Mouse (Mus musculus): ENCODE data around the gene Smcr8.
"Not testable (repeated sequence)": the region's sequence is repeated elsewhere in the genome, so short reads cannot be mapped to it uniquely, and the experiment has no call there.

The Smcr8 gene

GRCm38 (mm10) chr11:60784179-60784922, 7.0 kb downstream of the Smcr8 start:
- DNase-seq, result no peak

GRCm38 (mm10) chr11:60787595-60787994, 10.3 kb downstream of the Smcr8 start:
- no peak for DNase-seq

DNA sequence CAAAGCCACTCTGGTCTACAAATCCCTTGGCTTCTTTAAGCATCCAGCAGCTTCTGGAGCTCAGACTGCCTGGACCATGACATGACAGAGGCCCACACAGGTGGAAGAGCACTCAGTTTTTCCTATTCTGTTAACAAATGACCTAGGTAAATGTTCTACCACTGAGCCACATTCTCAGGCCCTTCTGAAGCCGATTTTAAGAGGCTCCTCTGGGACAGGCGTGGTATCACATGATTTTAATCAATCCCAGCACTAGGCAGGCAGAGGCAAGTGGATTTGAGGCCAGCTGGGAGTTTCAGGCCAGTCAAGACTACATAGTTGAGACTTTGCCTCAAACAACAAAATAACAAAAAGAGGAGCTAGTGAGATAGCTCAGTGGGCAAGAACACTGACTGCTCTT, 13.1 kb downstream of the Smcr8 start:
- no peak for DNase-seq

- no peak for DNase-seq
Measured at GRCm38 (mm10) chr11:60796342-60796741, 19.0 kb downstream of the Smcr8 start.

GRCm38 (mm10) chr11:60799977-60800376, 22.7 kb downstream of the Smcr8 start:
- no peak for DNase-seq

- DNase-seq, result no peak
Measured at GRCm38 (mm10) chr11:60800892-60801291, 23.6 kb downstream of the Smcr8 start.

DNA sequence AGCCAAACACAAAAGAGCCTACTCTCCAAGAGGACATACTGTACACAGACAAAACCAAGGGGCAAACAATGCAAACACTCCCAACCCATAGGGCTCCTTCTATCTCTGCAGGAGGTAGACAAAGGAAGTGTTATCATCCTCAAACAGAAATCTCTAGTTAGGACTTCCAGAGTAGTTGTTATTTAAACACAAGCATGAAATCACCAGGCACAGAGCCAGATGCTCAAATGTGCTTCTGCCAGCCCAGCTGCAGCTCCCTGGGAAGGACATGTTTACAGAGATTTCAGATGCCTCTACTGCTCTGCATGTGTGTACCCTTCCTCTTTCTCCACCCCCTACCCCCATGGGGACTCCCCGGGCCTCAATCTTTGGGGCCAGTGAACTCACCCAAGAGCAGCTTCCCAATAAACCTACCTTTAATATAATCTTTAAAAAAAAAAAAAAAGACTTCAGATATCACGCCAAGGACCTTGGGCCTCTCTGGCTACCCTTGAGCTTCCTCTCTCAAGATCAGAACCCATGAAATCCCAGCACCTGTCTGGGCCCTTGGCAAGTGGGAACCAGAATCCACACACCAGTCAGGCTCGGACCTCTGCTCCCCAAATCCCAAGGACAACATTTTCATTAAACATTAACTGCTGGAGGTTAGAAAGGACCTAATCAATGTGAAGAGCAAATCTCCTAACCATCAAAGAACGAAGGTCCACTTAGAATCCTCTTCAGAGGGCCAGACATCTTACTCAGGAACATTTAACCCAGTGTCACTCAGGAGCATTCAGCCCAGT, 31.2 kb downstream of the Smcr8 start:
- no peak for DNase-seq

DNA sequence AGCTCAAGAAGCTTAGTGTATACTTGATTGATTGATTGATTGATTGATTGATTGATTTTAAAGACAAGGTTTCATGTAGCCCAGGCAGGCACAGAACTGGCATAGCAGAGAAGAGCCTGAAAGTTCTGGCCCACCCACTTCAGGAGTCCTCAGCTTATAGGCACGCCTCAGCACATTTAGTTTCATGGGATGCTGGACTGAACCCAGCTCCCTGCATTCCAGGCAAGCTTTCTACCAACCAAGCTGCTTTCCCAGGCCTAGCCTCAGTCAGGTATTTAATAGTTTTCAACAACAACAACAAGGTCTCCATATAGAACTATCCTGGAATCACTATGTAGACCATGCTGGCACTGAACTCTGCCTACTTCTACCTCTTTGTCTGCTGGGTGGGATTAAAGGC, 32.2 kb downstream of the Smcr8 start:
- no peak for DNase-seq

- DNase-seq, result no peak
Measured at GRCm38 (mm10) chr11:60810046-60810965, 33.0 kb downstream of the Smcr8 start.

DNA sequence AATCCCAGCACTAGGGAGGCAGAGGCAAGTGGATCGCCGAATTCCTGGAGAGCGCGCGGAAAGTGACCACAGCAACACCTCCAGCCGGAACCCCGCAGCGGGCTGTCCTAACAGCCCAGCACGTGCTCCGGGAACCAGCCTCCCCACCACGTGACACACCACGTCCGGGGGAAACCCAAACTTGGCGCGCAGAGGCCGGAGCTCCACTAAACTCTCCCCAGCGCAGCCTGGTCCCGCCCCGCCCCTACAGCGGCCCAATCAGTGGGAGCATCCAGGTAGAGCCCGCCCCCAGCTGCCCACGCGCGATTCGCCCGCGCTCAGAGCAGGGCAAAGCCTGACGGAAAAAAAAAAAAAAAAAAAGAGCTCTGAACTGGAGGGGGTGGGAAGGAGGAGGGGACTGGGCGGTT, 33.7 kb downstream of the Smcr8 start:
- DNase-seq, result peak; percentile 92 to 93

DNA sequence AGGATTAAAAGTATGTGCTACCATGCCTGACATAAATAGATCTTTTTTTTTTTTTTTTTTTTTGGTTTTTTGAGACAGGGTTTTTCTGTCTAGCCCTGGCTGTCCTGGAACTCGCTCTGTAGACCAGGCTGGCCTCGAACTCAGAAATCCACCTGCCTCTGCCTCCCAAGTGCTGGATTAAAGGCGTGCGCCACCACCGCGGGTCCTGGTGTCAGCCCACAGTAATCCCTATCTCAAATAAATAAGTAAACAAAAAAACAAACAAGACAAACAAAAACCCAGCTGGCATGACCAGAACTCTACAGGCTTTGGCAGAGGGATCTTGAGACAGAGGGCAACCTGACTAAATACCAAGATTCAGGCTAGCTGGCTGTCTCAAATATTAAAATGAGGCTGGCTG, 34.3 kb downstream of the Smcr8 start, which contains the start of gene Shmt1:
Gene Shmt1 (minus strand): TSS at position 101 of the 400 bp plus-strand sequence.
- DNase-seq, result not testable (repeated sequence)

GRCm38 (mm10) chr11:60816398-60816797, 39.1 kb downstream of the Smcr8 start:
- DNase-seq, result no peak

DNA sequence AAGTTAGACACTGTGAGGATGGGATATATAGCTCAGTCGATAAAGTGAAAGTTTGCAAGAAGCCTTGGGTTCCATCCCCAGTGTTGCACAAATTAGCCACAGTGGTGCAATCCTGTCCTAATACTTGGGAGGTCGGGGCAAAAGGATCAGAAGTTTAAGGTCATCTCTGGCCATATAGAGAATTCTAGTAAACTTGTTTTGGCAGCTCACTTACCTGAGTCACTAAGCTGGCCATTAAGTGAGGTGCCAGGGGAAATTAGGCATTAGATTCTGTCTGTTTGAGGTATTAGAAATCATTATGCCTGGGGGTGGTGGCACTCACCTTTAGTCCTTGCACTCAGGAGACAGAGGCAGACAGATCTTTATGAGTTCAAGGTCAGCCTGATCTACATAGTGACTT, 46.4 kb downstream of the Smcr8 start:
- DNase-seq, result no peak

- DNase-seq, result no peak
Measured at GRCm38 (mm10) chr11:60825191-60825590, 47.9 kb downstream of the Smcr8 start.

- DNase-seq, result no peak
Measured at GRCm38 (mm10) chr11:60826700-60827099, 49.4 kb downstream of the Smcr8 start.

DNA sequence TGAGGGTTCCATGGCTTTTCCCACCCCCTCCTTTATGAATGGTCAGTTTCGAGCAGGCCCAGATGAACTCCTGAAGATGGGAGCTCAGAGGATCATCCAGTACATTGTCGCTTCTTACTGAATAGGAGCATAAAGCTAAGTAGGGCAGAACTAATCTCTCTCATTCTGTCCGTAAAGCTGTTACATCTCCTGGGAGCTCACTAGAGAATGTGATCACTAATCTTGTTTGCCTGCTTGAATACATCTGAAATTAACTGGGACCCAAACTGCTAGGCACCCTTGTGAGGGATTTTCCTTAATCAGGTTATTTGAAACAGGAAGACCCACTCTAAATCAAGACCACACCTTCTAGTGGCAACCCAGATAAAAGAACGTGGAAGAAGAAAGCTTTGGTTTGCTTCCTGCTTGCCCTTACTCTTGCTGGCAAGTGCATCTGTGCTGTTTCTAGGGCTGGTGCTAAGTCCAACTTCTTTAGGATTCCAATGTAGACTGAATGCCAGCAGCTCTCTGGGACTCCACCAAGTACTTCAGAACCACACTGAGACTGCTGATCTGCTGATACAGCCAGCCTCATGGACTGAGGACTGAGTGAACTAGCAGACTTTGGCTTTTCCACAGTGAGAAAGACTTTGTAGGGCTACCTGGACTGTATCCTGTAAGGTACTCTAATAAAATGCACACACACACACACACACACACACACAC, 50.1 kb downstream of the Smcr8 start:
- DNase-seq, result no peak

DNA sequence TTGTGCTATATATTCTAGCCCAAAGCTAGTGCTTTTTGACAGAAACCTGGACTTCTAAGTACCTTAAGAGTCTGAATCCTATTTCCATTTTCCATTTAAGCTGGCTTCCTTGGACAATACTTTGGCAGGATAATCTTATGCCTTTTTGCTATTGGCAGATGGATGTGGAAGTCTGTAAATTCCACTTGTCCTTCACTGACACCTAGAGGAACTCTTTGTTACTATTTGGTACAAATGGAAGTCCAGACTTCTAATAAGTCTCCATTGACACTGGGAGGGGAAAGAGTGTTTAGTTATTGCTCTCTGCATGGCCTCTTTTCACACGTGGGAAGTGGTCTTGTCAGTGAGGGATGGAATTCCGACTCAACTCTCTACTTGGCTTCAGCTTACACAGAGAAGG, 51.6 kb downstream of the Smcr8 start:
- no peak for DNase-seq

GRCm38 (mm10) chr11:60830433-60831052, 53.2 kb downstream of the Smcr8 start, which contains the start of gene Dhrs7b:
Gene Dhrs7b, plus strand, starts transcription at chr11:60830631.
- DNase-seq, result peak; percentile 70 to 72

DNA sequence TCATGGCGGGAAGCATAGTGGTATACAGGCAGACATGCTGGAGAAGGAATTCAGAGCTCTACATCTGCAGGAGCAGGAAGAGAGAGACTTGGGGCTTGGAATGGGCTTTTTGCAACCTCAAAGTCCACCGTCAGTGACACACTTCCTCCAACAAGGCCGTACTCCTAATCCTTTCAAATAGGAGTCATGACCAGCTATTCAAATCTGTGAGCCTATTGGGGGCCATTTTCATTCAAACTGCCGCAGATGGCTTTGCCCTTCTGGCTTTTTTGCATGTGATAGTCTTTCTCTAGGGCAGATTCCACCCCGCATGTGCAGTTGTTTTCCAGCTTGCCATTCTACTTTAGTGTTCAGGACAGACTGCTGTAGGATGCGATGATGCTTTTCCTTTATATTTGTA, 59.6 kb downstream of the Smcr8 start:
- DNase-seq, result no peak

Data from spleen, adult 18-20 months (tissue).